Mouse (Mus musculus): Measurements from ENCODE around the gene Dnajc12.
"Not testable (repeated sequence)": the region's sequence is repeated elsewhere in the genome, so short reads cannot be mapped to it uniquely, and the experiment has no call there.

Dnajc12 gene

DNA sequence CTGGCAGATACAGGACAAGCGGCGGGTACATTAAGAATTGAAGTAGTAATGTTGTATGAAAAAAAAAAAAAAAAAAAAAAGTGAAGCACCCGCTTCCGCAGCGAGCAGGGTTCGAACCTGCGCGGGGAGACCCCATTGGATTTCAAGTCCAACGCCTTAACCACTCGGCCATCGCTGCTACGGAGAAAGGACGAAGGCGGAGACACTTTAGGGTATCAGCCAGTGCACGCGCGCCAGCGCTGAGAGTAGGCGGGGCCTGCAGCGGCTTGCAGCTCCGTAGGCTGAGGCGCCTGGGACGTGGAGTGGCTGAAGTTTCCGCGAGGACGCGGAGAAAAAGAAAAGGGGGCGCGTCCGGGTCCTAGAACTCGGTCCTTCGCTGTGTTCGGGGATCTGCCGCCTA, 47.1 kb downstream of the Dnajc12 start:
- in situ Hi-C loops (cut with MboI, MseI), result no loop called here

DNA sequence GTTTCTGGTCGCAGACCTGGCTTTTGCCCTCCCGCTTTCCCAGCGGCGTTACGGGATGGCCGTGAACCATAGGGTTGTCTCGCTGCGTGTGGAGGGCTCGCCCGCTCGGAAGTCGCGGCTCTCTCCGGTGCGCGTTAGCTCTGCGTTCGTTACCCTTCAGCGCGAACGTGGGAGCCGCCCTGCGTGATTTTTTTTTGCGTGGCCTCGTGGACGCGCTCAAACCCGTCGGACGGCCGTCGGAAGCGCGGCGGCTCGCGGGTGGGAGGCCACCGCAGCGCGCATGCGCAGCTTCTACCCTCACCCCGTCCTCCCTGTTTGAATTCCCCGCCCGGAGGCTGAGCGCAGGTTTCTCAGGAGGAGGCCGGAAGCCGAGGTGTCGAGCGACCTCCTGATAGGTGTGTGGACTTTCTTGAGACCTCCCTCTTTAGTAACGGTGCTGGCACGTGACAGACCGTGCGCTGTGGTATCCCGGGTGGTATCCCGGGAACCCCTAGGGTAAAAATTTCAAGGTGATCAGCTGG, 47.6 kb downstream of the Dnajc12 start, which contains the start of gene Ctnna3:
Ctnna3 (plus strand) TSS at position 314 of the 521 bp plus-strand sequence.
- in situ Hi-C loops (cut with MboI, MseI), result no loop called here

DNA sequence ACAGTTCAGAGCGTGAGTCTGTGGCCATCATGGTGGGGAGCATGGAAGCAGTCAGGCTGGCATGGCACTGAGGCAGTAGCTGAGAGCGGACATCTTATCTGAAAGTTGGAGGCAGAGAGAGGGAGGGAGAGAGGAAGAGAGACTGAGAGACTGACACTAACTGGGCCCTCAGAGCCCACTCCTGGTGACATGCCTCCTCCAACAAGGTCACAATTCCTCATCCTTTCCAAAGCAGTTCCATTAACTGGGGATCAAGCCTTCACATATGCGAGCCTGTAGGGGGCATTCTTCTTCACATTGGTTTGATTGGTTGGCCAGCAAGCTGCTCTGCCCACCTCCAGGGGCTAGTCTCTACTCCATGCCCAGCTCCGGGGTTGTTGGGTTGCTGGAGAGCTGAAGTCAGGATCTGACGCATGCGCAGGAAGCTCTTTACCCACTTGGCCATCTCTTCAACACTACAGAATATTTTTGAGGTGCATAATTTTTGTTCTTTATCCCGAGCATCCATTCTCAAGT, 49.0 kb downstream of the Dnajc12 start:
- in situ Hi-C loops (cut with MboI, MseI), result no loop called here

GRCm38 (mm10) chr10:63432099-63432498, 49.9 kb downstream of the Dnajc12 start:
- in situ Hi-C loops (cut with MboI, MseI), result no loop called here

DNA sequence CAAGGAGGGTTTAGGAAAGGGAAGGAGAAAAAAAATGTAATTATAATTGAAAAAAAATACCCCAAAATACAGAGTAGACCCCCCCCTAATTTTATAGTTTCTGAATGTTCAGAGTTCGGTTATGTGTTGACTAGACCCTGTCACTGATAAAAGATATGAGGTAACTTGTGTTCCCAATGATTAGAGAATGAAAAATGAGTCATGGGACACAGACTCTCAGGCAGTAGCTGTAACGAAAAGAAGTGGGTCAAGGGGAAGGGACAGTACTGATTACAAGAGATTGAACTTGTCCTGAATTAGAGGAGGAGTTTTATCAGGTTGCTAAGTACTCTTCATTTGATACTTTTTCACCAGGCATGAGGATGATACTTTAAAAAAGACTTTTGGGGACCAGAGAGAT, 50.6 kb downstream of the Dnajc12 start:
- in situ Hi-C loops (cut with MboI, MseI), result no loop called here

GRCm38 (mm10) chr10:63438736-63439262, 56.6 kb downstream of the Dnajc12 start:
- in situ Hi-C loops (cut with MboI, MseI), result no loop called here

- in situ Hi-C loops (cut with MboI, MseI), result no loop called here
These were observed 57.5 kb downstream of the Dnajc12 start for GRCm38 (mm10) chr10:63439694-63440228.

DNA sequence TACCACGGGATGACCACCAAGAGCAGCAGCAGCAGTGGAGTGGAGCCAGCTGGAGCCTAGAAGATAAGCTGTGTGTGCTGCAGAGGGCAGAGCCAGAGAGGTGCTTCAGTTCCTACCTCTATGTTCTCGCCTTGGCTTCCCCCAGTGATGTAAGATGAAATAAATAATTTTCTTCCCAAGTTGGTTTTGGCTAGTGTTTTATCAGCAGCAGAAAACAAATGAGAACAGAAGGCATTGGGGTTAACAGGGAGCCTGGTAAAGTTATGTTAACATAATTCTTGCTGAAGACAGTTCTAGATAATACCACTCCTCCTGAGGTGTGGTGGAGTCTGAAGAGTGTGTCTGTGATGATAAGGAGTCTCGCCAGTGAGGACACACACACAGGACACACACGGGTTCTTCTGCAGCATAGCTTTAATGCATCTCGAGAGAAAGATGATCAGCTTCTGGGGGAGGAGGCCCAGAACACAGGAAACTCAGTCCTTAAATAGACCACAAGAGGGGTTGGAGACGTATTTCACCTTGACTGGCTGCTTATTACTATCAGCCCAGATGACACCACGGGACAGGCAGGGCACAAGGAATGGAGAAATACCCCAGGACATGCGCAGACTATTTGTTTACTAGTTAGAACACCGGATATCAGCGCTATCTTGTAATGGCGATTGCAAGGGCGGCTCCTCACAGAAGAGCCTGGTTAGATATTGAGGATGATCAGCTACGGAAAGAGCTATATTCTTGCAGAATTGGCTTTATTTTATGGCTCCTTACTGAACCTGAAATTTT, 62.6 kb downstream of the Dnajc12 start:
- in situ Hi-C loops (cut with MboI, MseI), result not testable (repeated sequence)

DNA sequence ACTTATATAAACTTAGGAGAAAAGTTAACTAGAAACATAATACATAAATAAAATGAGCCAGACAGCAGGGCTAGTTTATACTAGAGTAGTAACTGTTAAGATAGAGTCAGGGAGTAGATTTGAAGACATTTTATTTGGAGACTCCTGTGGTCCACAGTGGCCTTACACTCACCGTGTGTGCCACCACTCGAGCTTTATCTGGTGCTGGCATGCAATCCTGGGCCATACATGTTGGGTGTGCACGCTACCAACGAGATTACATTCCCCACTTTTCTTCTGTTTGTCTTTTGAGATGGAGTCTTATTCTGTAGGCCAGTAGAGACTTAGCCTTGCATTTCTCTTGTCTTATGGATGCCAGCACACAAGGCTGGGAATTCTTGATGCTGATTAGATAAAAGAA, 71.7 kb downstream of the Dnajc12 start:
- in situ Hi-C loops (cut with MboI, MseI), result no loop called here

DNA sequence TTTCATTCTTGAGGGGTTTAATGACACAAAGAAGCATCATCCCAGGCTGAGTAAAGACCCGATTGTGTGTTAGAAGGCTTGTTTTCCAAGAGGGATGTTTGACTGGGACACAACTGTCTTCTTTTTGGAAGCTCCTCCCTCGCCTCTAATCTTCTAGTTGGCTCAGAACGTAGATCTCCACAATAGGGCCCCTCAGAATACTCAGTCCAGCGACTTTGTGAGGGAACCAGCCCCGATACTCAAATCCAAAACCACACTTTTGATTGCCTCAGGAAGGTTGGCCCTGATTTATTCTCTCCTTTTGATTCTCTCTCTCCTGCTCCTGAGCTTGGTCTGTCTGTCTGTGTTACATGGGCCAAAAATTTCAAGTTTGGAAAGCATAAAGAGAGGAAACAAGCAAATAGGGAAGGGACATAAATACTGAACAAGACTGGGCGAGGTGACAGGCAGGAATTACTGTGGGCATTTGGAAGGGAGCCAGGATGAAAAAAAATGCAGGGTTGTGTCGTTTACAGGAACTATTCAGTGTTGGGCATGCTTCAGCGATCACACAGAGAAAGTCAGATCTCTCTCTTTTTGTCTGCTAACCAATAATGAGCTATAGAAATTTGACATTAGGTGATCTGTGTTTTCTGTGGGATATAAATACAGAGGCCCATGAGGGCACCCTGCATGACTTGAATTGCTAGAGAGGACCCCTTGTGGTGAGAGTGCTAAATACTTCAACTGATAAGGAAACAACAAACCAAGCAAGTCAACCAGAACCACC, 73.1 kb downstream of the Dnajc12 start:
- in situ Hi-C loops (cut with MboI, MseI), result no loop called here

DNA sequence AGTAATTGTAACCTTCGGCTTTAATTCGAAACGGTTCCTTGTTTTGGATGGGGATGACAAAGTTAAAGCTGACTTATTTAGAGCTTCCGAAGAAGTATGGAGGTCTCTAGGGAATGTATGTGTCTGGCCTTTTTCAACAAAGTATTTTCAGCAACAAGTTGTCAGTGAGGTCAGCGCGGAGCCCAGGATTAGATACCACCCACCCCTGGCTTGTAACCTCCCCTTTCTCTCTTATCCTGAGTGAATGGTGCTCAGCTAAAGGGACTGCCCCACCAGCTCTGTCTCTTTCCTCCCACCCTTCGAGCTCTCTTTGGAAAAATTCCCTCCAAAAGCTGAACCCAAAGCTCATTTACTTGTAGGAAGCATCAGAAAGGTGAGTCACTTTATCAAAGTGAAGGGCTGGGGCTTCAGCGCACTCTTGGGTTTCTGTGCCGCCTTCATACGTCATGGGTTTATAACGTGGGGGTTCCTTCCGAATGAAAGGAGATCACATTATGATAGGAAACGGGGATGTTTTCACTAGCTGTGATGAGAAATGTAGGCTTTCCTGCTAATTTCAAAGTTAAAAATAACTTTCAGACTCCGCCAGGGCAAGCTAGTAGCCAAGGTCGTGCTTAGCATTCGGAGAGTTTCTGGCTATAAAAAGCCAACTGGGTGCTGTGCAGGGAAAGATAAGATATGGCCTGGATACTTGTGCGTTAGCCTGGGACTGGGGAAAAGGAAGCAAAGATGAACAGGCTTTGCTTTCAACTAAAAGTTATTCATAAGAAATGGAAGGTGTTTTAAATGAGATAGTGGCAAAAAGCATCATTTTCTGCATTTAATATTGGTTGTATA, 75.3 kb downstream of the Dnajc12 start:
- in situ Hi-C loops (cut with MboI, MseI), result no loop called here
